Mouse (Mus musculus): ENCODE measurements at regions not wholly inside any gene's neighbourhood (a gene's known extent, or its start where the extent isn't known, plus 50 kb on each side); places are given as distances from the start of the nearest gene placed in this dataset.

DNA sequence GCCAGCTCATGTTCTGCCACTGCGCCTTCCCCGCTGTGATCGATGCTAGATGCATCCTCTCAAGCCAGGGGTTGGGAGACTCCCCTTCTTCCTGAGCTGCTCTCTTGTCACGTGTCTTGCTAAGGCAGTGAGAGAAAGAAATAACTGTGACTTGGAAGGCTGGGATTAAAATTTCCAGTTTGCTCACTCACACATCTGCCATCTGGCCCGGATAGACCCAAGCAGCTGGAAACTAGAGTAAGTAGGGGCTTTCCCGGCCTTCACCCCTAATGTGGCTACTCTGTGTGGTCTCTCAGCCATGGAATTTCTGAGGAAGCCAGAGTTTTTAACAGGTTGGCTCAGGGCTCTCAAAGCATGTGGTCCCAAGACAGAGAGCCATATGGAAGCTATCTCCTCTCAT lies 206.6 kb upstream of the Bcor start:
- DNase-seq (ENCODE audit: low spot score), result no peak

DNA sequence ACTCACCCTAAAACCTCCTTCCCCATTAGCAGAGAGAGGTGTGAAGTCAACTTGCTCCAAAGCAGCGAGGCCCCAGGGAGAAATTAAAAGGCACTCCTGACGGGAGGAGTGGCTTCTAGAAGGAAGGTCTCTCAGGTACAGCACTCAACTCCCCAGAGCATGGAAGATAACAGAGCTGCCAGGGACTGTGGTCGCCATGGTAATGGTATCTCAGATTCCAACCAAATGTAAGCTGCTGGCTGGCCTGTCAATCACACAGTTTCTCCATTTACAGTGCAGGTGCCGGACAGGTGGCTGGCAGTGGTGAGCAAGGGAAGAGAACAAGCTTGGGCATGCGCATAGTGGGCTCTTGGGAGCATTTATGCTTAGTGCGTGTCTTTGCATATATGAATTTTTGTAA lies 213.5 kb upstream of the Bcor start:
- peak; percentile 13 for DNase-seq (ENCODE audit: low spot score)

DNA sequence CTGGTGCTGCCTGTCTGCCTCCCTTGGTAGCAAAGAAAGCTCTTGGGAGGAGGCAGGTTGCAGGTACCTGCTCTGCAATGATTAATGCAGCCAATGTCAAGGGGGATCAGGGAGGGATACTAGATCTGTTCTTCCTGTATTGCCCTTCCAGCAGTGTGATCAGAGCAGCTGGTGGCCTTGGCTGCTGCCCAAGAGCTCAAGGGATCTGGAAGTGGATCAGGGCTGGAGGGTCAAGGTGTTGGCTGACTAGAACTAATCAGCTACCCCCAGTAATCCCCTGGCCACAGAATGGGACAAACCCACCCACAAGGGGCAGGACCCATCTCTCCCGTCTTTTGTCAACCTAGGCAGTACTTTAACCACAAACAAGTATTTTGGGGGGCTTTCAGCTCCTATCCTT lies 211.8 kb upstream of the Atp6ap2 start:
- no peak for DNase-seq (ENCODE audit: low spot score)

DNA sequence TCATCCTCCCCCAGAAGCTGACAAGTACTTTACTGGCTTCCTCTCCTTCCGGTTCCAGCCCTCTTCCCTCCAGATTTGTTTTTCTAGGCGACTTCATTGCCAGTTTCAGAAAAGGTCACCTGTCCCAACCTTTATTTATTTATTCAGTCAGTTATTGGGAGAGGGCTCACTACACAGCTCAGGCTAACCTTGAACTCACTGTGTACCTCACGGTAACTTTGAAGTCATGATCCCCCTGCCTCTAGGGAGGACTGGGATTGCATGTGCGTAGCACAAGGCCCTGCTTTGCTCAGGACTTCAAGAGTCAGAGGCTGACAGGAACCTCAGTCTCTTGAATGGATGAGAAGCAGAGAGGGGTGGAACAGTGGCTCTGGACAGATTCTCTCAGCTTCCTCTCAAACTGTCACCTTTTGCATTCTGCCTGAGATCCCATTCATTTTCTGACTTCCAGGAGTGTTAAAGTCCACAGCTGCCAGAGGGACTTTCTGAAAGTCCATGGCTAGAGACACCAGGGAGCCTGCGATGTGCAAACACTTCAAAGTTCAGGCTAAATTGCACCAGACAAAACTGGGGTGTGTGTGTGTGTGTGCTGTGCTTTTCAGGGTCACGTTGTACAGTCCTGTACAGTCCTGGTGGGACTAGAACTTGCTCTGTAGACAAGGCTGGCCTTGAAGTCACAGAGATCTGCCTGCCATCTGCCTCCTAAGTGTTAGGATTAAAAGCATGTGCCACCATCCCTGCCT lies 211.2 kb upstream of the Atp6ap2 start:
- no peak for DNase-seq (ENCODE audit: low spot score)

DNA sequence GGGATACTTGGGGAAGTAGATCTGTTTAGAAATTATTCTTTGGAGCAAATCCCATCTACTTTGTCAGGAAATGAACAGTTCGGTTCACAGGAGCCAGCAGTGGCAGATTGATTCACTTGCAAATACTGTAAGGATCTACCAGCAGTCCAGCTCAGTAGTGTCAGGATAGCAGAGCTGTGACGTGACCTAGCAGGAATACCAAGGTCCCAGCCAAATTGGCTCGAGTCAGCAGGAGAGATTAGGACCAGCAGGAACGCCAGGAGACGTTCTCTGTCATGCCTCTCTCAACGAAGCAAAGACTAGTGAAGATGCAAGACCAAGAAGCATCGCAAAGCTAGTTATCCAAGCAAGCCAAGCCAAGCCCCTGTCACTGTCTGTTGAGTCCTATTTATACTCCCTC lies 210.2 kb upstream of the Atp6ap2 start:
- no peak for DNase-seq (ENCODE audit: low spot score)

DNA sequence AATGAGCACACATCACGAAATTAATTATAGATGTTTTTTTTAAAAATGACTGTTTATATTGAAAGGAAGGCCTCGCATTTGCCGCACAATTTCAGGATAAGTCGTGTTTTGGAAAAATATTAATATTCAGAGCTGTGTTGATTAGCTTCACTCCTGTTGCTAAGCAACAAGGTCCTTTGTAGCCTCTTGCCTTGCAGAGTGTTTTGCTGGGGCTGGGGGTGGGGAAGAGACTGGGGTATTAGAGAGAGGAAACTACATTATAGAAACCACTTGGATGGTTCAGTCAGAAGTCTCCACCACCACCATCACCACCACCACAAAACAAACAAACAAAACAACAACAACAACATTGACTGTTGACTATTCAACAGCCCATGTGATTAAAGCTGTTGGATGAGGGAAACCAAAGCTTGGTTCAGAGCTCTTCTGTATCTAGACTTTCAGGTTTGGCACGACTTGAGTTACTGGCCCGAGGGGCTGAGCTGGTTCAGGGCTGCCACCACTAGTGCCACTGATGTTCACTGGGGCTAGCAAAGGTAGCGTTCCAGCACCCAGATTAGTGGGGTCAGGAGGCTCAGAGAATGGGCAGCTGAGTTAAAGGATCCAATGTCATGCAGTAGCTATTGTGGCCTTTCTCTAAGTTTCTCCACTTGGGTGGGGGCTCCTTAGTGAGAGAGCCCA lies 195.3 kb upstream of the Atp6ap2 start:
- DNase-seq (ENCODE audit: low spot score), result no peak

DNA sequence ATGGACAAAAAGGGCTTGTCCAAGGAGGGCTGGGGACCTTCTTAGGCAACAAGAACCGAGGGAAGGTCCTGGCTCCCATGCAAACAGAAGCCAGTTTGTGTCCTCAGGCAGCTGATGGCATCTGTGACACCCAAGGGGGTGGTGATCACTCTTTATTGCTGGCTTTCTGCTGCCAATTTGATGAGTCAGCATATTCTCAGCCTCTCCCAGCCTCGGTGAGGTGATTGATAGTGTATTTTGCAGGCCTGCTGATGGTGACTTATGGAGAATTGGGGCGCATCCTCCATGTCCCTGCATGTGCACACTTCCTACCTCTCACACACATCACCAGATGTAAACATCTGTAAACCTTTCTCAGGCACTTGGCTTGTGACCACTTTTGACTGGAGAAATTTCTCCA lies 178.3 kb upstream of the Atp6ap2 start:
- DNase-seq (ENCODE audit: low spot score), result no peak

DNA sequence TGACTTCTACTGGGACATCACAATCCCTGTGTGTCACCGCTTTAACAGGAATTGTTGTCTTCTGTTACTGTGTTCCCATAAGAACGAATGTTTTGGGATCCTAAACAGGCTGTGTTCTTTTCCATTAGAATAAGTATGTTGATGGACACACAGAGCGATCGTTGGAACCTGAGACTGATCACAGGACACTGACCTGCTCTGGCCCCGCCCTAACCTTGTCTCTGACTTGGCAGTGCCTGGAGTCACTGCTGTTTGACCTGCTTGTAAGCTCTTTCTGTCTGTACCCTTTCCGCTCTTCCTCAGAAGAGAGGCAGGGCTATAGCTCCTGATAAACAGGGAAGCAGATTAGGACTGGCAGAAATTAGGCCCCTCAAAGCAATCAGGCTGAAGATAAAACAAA lies 162.0 kb upstream of the Atp6ap2 start:
- no peak for DNase-seq (ENCODE audit: low spot score)

DNA sequence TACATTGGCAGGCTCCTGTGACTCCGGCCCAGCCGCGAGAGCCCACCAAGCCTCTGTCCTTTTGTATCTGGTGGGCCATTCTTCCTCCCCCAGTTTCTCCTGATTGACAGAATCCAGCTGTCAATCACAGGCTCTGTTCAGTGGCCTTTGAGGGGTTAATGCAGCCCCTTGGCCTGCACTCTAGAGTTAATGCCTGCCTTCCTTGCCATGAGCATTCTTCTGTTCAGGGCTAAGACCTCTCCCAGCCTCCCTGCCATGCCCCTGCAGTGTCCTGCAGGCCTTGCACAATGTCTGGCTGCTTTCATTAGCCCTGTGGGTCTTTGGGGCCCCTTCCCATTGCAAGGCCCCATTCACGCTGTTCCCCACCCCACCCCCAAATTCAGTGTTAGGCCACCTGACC lies 160.9 kb upstream of the Atp6ap2 start:
- DNase-seq (ENCODE audit: low spot score), result no peak

DNA sequence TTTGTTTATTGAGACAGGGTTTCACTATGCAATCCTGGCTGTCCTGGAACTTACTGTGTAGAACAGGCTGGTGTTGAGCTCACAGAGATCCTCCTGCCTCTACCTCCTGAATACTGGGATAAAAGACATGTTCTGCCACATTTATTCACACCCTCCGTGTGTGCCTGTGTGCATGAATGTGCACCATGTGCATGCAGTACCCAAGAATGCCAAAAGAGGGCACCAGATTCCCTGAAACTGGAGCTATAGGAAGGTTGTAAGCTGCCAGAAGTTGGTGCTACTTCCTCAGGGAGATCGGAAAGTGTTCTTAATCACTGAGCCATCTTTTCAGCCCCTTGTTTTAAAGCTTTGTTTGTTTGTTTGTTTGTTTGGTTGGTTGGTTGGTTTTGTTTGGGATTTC lies 155.3 kb upstream of the Atp6ap2 start:
- no peak for DNase-seq (ENCODE audit: low spot score)

DNA sequence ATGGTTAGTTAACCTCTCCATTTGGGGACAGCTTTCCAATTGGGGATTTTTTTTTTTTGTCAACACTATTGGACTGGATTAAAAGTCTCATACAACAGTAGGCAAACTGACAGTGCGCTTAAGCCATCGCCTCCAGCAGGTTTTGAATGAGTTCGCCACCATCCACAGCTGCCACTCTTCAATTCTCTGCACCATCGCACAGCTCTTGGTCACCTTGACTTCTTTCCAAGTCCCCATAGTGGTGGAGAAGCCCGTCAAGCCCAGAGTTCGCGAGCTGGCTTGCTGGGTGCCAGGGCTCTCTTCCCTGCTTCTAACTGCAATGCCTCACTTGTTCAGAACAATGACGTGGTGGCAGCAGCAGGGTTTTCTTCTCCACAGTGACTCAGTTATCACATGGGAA lies 151.9 kb upstream of the Atp6ap2 start:
- no peak for DNase-seq (ENCODE audit: low spot score)

DNA sequence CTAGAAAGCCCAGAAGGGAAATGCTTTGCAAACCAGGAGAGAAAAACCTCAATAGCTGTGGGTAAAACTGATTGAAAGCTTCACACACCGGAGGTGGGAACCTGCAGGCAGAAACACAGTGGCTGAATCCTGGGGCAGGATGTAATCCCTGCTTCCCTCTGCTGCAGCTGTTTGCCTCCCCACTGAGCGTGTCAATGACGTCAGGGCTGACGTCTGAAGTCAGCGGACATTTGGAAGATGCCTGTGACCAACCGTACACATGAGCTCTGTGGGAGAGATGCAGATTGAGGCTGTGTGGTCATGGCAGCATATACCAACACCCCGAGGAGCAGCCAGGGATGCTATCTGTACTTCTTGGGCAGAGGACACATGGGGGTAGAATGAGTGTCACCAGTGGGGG lies 151.5 kb upstream of the Atp6ap2 start:
- DNase-seq (ENCODE audit: low spot score), result peak; percentile 20

DNA sequence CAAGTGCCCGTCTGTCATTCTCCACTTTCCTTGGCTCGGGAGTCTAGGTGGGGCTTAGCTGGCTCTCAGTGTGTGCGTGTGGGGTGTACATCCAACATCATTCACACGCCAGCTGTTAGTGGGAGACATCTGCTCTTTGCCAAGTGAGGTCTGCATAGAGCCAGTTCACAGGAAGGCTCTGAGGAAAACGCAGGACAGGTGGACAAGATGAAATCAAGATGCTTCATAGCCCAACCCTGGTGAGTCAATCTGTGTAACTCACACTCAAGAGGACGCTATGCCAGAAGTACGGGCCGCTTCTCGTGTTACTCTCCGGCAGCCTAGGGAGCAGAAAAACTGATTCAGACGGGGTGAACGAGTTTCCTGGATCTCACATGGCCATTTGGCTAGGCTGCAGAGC lies 148.2 kb upstream of the Atp6ap2 start:
- DNase-seq (ENCODE audit: low spot score), result no peak

DNA sequence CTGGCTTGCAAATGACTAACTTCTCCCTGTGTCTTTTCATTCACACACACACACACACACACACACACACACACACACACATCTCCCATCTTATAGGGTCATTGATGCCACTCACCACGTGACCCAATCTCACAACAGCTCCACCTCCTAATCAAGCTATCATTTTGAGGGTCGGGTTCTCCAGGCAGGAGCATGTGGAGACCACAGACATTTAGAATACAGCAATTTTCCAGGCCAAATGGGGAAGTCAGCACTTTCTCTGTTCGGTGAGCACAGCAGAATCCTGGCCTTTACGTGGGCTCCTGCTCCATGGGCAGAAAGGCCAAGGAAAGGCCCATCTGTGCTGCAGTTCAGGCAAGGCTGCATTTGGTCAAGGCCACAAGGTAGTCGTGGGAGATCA lies 143.8 kb upstream of the Atp6ap2 start:
- DNase-seq (ENCODE audit: low spot score), result no peak

DNA sequence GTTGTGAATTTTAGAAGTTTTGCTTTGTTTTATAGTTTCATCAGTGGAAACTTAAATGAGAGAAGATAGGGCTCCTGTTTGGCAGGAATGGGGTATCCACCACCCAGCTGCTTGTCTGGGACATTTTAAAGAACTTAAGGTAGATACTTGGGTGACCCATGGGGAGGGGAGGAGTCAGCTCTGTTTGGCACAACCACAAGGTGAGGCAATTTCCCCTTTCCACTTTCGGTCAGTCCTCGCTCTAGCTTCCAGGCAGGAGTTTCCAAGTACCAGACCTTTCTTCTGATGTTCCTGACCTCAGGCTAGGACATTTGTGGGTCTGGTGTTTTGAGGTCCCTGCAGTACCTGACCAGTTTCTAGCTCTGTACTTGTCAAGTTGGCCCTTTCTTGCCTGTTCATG lies 142.5 kb upstream of the Atp6ap2 start:
- DNase-seq (ENCODE audit: low spot score), result no peak

DNA sequence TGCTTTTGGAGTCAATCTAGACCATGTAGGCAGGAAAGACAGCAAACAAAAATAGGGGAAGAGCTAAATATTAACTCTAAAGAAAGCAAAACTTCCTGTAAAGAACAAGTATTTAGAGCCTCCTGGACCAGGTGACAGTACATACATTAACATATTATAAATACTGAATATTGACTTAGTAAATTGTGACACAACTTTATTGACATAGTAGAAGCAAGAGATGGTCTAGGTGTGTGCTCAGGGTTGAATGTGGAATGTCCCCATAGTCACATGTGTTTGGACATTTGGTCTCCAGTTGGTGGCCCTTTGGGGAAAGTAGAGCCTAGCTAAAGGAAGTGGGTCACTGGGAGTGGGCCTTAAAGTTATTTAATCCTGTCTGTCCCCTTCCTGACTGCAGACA lies 139.6 kb upstream of the Atp6ap2 start:
- no peak for DNase-seq (ENCODE audit: low spot score)

DNA sequence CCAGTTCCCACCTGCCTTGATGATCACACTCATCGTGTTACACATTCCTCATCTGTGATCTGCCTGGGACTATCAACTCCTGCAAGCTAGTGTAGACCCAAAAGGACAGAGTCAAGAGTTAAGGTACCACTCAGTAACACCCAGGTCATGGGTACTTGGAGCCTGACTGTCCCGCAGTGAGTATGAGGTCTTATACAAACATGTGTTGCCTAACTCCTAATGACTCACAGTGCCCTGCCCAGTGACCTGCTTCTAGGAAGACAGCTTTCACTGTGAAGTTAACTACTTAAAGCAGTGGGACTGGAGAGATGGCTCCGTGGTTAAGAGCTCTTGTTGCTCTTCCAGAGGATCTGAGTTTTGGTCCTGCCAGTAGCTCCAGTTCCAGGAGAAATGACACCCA lies 137.9 kb upstream of the Atp6ap2 start:
- no peak for DNase-seq (ENCODE audit: low spot score)

DNA sequence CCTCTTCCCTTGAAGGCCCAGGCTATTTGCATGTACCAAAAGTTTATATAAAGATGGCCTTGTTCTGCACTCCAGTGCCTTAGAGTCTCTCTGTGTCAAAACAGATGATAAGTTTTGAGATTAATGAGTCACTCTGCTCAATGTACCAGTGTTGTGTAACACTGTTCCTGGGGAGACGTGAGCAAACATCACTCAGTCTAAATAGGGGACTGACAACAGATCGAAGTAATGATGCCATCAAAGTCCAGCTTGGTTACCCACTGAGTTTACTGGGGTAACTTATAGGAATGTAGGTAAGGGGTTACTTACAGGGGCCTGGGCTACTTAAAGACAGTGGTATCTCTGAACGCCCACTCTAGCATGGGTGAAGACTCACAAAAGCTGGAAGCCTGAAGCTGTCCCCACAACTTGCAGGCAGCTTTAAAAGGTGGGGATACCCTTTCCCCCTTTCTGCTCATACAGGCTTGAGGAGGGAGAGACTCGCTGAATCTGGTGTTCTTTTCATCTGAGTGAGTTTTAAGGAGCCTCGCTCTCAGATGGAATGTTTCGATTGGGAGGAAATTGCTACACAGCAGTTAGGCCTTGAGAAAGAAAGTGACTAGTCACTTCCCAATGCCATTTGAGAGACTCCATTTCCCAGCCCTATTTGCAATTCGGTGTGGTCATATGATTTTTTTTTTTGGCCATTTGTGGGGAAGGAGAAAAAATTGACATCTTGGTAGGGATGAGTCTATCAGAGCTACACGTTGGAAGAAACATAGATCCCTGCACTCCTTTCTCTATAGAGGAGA lies 134.4 kb upstream of the Atp6ap2 start:
- no peak for DNase-seq (ENCODE audit: low spot score)

DNA sequence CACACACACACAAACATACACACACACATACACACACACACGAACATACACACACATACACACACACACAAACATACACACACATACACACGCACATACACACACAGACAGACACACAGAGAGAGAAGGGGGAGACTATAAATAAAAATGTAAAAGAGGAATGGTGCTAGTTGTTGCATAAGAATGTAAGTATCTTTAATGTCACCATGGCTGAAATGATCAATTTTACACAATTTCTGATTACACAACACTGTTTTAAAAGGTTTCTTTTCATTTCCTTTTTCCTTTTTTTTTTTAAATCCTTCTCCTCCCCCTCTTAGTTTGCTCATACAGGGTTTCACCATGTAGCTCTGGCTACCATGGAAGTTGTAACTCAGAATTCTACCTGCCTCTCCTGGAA lies 125.9 kb upstream of the Atp6ap2 start:
- DNase-seq (ENCODE audit: low spot score), result no peak

DNA sequence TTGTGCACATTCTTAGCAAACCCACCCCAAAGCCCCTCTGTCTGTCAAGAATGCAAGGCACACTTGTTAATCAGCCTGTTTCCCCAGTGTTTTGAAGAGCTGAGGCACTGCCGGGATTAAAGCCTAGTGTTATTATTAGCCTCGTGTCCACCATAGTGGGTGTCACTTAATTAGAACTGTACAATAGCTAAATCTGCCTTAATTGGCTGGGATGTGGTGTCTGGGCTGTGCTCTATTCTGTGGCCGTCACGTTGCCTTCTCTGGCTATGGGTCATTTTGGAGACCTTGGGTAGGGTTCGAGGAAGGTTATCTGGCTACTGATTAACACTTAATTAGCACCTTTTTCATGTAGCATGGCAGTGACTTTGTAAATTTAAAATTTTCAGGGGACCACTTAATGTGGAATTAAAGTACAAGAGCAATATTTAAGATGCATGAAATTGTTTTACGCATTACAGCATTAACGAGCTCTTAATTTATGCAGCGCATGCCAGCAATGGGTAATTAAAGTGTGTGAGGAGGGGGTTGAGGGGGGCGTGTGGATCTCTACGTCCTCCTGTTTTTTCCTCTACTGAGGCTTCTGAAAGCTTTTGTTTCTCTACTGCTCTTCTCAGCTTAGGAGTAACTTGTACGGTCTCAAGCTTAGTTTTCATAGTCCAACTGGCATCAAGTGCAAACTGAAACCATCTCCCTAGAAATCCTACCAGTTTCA lies 124.5 kb upstream of the Atp6ap2 start:
- no peak for DNase-seq (ENCODE audit: low spot score)

DNA sequence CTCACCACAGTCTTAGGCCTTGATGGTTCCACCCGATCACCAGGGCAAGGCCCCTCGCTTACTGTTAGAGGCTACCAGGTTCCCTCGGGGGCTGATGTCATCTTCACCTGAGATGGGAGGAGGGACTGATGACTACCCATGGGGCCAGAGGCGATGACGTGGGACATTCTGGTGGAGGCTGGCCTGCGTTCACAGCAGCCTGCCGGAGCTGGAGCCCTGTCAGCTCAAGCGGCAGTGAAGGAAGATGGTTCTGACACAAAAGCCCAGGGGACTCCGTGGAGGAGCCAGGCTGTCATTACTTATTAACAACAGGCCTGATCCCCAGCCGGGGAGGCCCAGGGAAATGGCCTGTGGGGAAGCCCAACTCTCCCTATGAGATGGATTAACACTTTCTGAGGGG lies 121.3 kb upstream of the Atp6ap2 start:
- DNase-seq (ENCODE audit: low spot score), result peak; percentile 11

DNA sequence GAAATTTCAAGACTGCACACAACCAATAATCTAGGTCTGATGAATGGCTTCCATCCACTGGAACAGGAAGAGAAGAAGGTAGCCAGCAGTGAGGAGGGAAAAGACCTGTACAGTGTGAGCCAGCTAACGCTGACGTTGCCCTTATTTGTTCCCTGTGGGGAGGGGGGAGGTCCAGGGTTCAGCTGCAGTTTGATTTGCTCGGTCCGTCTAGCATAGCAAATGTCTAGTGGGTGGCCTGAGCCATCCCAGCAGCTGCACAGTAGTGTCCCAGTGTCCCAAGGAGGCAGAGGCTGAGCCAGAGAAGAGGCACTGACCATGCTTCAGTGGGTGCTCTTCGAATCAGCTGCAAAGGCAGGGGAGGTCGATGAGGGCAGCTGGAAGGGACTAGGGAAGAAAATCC lies 120.7 kb upstream of the Atp6ap2 start:
- DNase-seq (ENCODE audit: low spot score), result no peak
